Mouse (Mus musculus) embryo, embryonic 9.5 days (tissue): ENCODE data around the gene Gm20683.
A peak's percentile ranks its signal among the peaks of the same experiment; 100 is the strongest.
"Not testable (repeated sequence)": the region's sequence is repeated elsewhere in the genome, so short reads cannot be mapped to it uniquely, and the experiment has no call there.

Experiments
- DNase-seq: peaks from one replicate; pipeline ENCODE4 v3.0.0-alpha.2; 2017; ENCODE audit errors: extremely low spot score

The Gm20683 gene

DNA sequence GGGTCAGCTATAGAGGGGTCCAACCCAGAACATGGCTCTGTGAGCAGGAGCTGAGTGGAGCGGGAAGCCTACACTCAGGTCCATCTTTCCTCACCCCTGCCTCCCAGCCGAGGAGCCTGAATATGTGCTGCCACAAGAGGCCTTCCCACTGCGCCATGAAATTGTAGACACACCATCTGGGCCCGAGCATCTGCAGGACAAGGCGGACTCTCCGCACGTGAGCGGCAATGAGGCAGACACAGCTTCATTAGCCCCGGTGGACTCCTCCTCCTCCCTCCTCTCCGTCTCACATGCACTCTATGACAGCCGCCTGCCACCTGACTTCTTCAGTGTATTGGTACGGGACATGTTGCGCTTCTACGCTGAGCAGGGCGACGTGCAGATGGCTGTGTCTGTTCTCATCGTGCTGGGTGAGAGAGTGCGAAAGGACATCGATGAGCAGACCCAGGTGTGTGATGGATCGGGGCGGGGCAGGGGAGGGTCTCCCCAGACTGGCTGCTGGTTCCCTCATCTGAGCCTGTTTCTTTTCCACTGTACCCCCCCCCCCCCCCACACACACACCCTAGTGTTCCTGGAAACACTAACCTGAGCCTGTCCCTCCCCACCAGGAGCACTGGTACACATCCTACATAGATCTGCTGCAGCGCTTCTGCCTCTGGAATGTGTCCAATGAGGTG is 13.9 kb downstream of the Gm20683 start:
- DNase-seq: no peak

DNA sequence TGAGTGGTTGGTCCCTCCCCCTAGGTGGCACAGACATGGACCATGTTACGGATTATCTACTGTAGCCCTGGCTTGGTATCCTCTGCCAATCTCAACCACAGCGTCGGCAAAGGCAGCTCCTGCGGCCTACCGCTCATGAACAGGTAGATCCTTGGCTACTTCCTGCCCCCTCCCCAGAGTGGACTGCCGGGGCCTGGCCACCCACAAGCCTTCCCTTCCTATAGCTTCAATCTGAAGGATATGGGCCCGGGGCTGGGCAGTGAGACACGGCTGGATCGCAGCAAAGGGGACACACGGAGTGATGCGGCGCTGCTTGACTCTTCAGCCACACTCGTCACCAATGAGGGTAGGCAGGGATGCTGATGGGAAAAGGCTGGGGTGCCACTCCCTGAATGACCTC is 14.6 kb downstream of the Gm20683 start:
- no peak for DNase-seq

DNA sequence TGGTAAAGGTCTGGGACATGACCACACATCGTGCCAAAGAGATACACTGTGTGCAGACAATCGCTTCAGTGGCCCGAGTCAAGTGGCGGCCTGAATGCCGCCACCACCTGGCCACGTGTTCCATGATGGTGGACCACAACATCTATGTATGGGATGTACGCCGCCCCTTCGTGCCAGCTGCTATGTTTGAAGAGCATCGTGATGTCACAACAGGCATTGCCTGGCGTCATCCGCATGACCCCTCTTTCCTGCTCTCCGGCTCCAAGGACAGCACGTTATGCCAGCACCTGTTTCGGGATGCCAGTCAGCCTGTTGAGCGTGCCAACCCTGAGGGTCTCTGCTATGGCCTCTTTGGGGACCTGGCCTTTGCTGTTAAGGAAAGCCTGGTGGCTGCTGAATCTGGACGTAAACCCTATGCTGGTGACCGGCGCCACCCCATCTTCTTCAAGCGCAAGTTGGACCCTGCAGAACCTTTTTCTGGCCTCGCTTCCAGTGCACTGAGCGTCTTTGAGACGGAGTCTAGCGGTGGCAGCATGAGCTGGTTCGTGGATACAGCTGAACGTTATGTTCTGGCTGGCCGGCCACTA is 15.5 kb downstream of the Gm20683 start:
- no peak for DNase-seq

DNA sequence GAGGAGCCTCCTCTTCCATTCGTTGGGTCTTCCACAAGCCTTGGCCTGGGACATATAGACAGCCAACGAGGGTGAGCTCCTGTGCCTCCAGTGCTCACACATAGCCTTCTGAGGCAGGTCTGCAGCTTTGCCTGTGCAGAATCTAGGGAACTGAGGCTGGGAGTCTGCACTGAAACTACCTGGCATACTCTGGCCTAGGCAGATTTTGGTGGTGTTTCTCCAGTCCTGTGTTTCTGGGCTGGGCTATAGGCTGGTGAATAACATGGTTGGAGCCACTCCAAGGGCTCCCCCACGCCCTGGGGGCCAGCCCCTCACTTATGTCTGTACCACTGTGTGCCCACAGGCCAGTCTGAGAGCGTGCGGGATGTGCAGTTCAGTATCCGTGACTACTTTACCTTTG is 16.3 kb downstream of the Gm20683 start:
- no peak for DNase-seq

DNA sequence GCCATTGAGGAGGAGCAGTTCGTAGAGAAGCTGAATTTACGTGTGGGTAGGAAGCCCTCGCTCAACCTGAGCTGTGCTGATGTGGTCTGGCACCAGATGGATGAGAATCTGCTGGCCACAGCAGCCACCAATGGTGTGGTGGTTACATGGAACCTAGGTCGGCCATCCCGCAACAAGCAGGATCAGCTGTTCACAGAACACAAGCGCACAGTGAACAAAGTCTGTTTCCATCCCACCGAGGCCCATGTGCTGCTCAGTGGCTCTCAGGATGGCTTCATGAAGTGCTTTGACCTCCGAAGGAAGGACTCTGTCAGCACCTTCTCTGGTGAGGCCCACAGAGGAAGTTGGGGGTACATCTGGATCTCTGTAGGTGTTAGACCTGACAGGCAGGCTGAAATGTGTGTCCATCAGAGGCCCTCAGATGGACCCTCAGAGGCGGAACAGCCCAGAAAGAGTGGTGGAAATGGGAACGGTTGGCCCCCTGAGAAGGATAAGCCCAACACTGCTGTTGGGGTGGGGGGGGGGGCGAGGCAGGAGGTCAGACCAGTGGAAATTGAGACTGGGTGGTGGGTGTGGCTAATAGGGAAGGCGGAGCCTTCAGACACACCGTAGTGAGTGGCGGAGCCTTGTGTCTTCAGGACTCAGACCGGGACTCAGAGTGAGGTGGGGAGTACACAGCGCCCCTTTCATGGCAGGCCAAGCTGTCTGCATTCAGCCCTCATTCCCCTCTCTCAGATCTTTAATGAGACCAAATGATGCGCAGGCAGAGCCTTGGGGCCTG is 17.0 kb downstream of the Gm20683 start:
- DNase-seq: no peak

DNA sequence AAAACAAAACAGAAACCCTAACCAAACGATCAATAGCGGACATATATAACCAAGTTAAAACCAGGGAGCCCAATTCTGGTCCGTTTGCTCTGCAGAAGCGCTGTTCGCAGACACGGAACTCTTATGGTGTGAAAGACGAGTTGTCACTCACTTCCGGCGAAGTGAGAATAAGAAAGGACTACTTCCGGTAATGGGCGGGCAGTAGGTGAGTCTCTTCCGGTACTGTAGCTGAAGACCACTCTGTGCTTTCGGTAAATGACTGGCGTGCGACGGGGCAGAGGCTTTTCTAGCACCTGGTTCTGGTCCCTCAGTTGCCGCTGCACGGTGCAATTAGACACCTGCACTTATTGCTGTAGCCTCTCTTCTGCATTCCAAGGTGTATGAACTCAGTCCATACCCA is 18.1 kb downstream of the Gm20683 start, which contains the start of gene Wdr24:
Gene Wdr24 (plus strand): TSS at position 176 of the 400 bp plus-strand sequence.
- peak; percentile 83 for DNase-seq

DNA sequence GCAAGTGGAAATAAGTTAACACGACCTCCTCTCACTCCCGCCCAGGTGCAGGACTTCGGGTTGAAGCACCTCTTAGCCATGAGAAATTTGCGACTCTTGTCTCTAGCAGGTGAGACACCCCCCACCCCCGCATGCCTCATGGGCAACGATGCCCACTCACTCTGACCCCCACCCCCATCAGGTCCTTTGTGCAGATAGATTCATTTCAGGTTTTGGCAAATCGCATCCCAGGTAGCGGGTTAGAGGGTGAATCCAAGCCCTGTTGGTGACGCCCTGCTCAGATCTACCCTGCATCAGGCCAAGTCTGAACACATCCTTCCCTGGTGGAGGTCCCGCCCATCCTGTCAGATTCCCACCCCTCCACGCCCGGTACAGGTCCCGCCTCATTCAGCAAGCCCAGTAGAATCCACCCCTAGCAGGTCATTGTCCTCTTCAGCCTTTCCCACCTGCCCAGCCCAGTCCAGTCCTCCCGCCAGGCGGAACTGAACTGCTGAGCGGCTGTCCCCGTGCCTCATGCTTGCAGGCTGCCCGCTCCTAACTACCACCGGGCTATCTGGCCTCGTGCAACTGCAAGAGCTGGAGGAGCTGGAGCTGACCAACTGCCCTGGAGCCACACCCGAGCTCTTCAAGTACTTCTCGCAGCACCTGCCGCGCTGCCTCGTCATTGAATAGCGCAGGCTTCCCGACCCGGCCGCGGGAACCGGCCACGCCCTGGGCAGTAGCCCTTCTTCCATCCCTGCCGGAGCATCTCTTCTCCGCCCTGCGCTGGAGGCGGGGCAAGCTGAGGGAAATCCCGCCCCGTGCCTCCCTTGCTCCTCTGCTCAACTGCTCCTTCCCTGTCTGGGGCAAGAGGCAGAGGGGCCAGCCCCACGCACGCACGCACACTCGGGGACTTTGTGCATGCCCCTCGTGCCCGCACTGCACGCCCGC is 22.4 kb downstream of the Gm20683 start:
- DNase-seq: no peak

DNA sequence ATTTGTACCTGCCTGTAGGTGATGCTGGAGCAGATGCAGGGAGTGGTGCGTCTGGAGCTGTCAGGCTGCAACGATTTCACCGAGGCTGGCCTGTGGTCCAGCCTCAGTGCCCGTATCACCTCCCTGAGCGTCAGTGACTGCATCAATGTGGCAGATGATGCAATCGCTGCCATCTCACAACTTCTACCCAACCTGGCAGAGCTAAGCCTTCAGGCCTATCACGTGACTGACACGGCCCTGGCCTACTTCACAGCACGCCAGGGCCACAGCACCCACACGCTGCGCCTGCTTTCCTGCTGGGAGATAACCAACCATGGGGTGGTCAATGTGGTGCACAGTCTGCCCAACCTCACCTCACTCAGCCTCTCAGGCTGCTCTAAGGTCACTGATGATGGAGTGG is 23.9 kb downstream of the Gm20683 start:
- DNase-seq: no peak

DNA sequence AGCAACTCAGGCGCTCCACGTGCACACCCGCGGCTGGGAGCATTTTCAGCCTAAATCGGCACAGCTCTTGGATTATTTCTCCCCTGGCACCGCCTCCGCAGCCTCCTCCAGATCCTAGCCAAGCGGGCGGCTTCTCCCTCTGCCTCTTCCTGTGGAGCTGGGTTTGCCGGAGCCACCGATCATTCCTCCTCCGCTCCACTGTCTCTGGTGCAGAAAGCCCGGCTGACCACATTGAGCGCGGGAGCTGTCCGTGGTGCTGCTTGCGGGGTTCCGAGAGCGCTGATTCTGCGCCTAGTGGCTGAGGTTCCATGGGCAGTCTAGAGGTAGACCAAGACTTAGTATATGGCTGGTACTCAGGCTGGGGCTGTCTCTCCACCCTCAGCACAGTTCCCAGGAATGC is 28.1 kb downstream of the Gm20683 start:
- DNase-seq: peak; percentile 92

DNA sequence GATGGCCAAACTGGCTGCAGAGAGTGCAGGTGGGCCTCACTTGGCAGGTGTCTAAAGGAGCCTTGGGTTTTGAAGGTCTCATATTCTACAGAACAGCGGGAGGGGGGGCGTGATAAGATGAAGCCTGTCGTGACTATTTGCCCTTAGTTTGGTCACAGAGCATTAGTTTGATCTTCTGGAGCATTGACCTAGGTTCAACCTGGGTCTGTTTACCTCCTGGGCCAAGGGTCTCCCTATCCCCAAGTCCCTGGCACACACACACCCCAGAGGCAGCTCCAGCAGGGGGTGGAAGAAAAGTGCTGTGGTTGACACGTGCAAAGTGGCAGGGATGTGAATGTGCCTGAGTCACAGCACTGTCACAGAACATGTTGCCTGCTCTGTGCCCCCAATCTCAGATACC is 30.7 kb downstream of the Gm20683 start:
- no peak for DNase-seq

DNA sequence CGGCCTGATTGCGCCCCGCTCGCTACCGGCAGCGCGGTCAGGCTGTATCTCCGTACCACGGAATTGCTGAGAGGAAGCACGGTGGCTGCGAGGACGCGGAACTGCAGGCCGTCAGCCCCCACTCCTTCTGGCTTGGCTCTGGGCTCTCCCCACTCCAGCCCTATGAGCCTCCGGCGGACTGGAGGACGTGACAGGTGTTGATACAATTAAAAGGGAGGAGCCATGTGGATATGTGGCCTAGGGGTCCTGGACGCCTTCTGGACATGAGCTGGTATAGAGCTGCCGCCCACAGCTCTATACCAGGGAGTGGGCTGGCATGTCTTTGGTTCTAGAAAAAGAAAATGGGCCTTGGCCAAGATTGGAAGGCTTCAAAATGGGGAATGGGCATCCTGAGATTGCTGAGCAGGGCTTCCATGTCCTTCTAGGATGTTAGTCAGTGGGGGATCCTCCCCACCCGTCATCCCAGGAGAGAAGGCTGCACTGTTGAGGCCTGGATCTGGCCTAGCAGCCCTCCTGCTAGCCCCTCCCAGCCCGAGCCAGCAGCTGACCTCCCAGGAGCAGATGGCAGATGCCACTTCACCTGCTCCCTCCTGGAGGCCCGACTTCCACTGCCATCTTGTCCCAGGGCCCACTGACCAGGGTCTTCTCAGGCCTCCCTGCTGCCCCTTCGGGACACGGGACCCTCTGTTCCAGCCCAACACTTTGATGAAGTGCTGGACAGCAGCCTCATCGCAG is 31.8 kb downstream of the Gm20683 start:
- DNase-seq: peak; percentile 29

DNA sequence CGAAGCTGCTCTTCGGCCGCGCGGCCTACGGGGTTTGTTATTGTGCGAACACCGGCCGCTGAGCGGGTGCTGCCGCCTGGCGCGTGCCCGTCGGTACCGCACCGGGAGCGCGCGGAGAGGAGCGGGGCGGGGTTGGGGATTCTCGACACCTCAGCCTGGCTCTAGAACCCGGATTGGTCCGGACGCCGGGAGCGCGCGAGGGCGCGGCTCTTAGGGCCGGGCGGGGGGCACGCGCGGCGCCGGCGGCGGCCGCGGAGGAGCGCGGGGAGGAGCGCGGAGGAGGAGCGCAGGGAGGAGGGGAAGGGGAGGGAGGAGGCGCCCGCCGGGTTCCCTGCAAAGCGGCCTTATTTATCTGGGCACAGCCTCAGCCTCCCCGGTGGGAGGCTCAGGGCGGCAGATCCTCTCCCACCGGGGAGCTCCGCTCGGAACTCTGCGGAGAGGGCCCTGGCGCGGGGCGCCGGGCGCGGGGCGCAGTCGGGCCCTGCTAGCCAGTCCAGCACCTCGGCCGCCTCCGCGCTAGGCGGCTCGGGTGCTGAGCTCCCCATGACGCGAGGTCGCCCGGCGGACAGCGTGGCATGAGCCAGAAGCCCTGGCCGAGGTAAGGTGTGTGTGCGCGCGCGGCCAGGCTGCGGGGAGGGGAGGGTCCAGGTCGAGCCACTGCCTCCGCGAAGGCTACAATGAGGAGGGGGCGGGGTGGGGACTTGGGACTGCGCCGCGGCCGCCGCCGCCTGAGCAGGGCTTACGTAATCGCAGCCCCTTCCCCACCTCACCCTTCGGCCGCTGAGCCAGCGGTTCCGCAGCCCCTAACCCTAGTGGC is 32.6 kb downstream of the Gm20683 start, which contains the start of gene Fbxl16:
Gene Fbxl16 (plus strand): TSS at position 297 of the 817 bp plus-strand sequence.
- peak; percentile 79 for DNase-seq

DNA sequence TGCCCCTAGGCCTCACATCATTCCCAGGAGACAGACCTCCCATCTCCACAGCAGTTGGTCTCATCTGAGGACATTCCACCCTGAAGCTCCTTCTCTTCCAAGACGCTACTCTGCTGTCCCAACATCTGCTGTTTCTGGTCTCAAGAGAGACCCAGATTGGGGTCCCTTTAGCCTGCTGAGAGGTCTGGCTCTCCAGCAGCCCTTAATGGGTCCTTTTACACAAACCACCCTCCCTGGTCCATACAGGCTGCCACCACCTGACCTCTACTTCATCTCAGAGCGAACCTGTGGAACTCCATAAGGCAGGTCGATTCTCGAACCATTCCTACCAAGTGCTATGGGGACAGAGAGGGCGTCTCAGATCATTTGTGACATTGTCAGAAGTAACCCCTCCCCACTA is 33.5 kb downstream of the Gm20683 start:
- no peak for DNase-seq

DNA sequence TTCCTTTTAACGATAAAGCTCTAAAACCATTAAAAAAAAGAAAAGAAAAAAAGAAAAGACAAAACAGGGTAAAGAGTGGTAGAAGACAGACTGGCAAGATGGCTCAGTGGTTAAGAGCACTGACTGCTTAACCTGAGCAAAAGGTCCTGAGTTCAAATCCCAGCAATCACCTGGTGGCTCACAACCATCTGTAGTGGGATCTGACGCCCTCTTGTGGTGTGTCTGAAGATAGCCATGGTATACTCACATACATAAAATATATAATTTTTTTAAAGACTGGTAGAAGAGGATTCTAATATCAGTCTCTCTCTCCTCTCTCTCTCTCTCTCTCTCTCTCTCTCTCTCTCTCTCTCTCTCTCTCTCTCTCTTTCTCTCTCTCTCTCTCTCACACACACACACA is 34.1 kb downstream of the Gm20683 start:
- DNase-seq: not testable (repeated sequence)

DNA sequence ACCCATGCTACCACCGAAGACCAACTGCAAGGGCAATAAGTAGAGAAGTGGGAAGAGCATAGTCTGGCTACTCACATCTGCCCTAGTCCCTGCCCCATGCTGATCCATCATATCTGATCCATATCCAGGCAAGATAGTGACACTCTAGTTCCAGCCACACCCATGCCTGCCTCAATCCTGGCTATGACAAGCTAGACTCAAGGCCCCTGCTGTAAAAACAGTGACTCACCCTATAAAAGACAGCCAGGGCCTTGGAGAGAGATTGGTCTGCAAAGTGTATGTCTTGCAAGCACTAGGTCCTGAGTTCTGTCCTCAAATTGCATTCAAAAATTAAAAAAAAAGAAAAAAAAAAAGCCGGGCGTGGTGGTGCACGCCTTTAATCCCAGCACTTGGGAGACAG is 35.1 kb downstream of the Gm20683 start:
- no peak for DNase-seq

DNA sequence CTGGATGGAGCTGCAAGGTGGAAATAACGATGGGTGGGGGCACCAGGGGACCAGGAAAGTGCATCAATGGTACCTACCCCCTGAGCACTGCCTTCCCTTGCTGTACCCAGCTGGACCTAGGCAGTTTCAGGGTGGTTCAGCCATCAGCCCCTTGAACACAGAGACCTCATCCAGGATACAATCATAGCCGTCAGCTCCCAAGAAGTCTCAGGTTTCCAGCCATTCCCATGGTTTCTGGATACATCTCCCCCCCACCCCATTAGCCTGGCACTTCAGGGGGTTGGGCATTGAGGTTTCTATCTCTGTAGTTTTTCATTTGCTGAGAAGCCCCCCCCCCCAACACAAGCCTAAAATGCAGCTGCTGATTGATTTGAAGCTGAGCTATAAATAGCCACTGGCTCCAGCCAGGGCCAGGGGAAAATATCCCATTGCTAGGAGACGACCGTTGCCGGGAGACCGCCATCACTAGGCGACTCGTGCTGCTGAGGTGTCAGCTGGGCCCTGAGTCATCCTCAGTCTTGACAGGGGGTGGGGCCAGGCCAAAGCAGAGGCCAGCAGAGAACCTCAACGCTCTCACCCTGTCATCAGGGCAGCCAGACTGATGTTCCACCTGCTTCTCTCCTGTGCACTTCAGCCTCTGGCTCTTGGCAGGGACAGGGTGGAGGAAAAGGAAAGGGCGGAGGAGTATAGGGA is 38.6 kb downstream of the Gm20683 start:
- DNase-seq: peak; percentile 77

DNA sequence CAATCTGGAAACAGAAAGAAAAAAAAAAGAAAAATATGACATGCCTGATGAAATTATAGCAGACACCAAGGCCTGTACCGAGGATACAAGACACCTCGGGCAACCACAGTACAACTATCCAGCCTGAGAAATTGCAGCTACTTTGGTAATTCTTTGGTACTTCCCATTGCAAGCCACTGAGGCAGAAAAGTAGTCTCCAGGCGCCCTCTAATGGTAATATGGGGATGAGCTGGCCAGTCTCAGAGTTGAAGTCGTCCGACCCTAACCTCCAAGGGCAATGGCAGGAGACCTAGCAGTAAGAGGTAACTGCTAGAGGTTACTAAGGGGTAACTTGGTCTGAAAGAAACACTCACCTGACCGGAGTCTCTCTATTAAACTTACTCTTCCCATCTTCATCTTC is 40.5 kb downstream of the Gm20683 start:
- peak; percentile 74 for DNase-seq

DNA sequence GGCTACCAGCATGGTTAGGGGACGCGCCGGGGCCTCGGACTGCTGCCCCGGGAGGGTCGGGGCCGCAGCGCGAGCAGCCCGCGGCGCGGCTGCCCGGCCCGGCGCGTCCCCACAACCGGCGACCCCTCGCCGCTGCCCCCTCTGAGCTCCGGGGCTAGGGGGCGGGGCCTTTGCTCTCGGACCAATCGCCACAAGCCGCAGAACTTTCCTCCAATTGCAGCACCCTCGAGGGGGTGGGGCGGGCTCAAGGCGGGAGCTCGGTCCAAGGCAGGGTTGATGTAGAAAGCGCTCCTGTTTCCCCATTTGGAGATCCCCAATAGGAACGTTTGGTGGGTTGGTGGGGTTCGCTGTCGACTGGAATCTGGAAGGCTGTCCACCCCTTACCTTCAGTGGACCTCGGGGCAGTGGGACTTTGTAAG is 44.6 kb downstream of the Gm20683 start, which contains the start of gene Metrn:
Gene Metrn (minus strand): TSS at position 186 of the 419 bp plus-strand sequence.
- DNase-seq: peak; percentile 94

DNA sequence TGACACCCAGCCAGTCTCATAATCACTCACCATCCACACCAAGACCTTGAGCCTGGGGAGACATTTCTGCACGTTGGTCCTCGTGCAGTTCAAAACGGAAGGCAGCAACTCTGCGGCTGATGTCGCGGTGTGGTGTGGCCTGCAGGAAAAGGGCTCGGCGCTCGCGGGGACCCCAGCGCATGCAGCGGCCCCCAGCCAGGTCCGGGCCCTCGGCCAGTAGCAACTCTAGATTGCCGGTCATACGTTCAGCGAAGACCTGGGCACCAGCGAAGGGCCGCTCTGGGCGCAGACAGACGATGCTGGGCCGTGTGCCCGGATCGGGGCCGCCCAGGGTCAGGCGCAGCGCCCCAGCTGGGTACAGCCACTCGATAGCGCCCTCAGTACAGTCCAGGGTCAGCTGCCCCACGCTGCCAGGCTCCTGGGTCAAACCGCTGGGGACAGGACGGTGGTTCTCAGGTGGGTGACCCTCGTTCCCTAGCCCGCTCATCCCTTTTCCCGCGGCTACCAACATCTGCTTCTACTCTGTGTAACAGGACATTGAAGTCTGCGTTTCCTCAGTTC is 45.3 kb downstream of the Gm20683 start:
- no peak for DNase-seq
